Mouse (Mus musculus) heart, postnatal 25 days (tissue): ENCODE data around the gene Cdh24. TPM values are rescaled to one million over a fixed set of nuclear protein-coding genes. Genes with fewer than 3 reads are reported as not detected.
"Not testable (repeated sequence)": the region's sequence is repeated elsewhere in the genome, so short reads cannot be mapped to it uniquely, and the experiment has no call there.

Source experiments
- DNase-seq: peaks from one replicate; pipeline ENCODE4 v3.0.0; 2022; ENCODE audit warnings: low spot score
- intact Hi-C: fragments of 180-260 bp; cut with DNase I; formaldehyde crosslinking; loops from one replicate; pipeline ENCODE4 v1.15.1; 2025
- total RNA-seq, 2 experiments: library from RNA; stranded (reverse); gene quantifications; 2 replicates each; pipeline ENCODE4 v1.2.3; 2021

Gene Cdh24
- total RNA-seq, 2 experiments from 2014 or later = 0.31 to 0.39 TPM

GRCm38 (mm10) chr14:54617152-54617896 lies 23.8 kb downstream of the Cdh24 start:
- intact Hi-C loops = no loop called here

GRCm38 (mm10) chr14:54616226-54616825 lies 24.8 kb downstream of the Cdh24 start:
- intact Hi-C loops = no loop called here
- DNase-seq = no peak

More at GRCm38 (mm10) chr14:54617152-54617896, 23.8 kb downstream of the Cdh24 start:
- DNase-seq = no peak

- DNase-seq, intact Hi-C loops: not testable (repeated sequence)
These were observed 27.0 kb downstream of the Cdh24 start for GRCm38 (mm10) chr14:54614130-54614529.

- DNase-seq = no peak
- intact Hi-C loops = no loop called here
These were observed 30.5 kb downstream of the Cdh24 start for GRCm38 (mm10) chr14:54610648-54611047.

GRCm38 (mm10) chr14:54609962-54610361 lies 31.2 kb downstream of the Cdh24 start:
- intact Hi-C loops = no loop called here
- DNase-seq = no peak

- intact Hi-C loops = no loop called here
These were observed 31.9 kb downstream of the Cdh24 start for GRCm38 (mm10) chr14:54609245-54609644.

GRCm38 (mm10) chr14:54607226-54607625 lies 33.9 kb downstream of the Cdh24 start:
- DNase-seq = no peak
- intact Hi-C loops = no loop called here

More at GRCm38 (mm10) chr14:54609245-54609644, 31.9 kb downstream of the Cdh24 start:
- no peak for DNase-seq

- intact Hi-C loops = no loop called here
- DNase-seq = peak; percentile 55
These were observed 35.3 kb downstream of the Cdh24 start, which contains the start of gene 4931414P19Rik for GRCm38 (mm10) chr14:54605752-54606321. Gene 4931414P19Rik, minus strand, starts transcription at chr14:54605993.

- intact Hi-C loops = no loop called here
These were observed 37.5 kb downstream of the Cdh24 start for GRCm38 (mm10) chr14:54603686-54604085.

GRCm38 (mm10) chr14:54603038-54603654 lies 38.0 kb downstream of the Cdh24 start:
- intact Hi-C loops = no loop called here
- peak; percentile 96 for DNase-seq

More at GRCm38 (mm10) chr14:54603686-54604085, 37.5 kb downstream of the Cdh24 start:
- DNase-seq = no peak

GRCm38 (mm10) chr14:54602613-54603012 lies 38.6 kb downstream of the Cdh24 start:
- DNase-seq = no peak
- intact Hi-C loops = no loop called here

- no peak for DNase-seq
- intact Hi-C loops = no loop called here
These were observed 39.6 kb downstream of the Cdh24 start for GRCm38 (mm10) chr14:54601601-54602000.

GRCm38 (mm10) chr14:54597084-54597483 lies 44.1 kb downstream of the Cdh24 start:
- no peak for DNase-seq
- intact Hi-C loops = loop anchor here (2.0 kb wide), 1 partner anchor 14 kb away; no protein-coding TSS in a partner anchor

GRCm38 (mm10) chr14:54594631-54595414 lies 46.3 kb downstream of the Cdh24 start:
- intact Hi-C loops = no loop called here
- no peak for DNase-seq

GRCm38 (mm10) chr14:54594055-54594454 lies 47.1 kb downstream of the Cdh24 start:
- intact Hi-C loops = no loop called here
- no peak for DNase-seq

GRCm38 (mm10) chr14:54592319-54592934 lies 48.7 kb downstream of the Cdh24 start:
- intact Hi-C loops = no loop called here
- DNase-seq = no peak

GRCm38 (mm10) chr14:54591056-54591455 lies 50.1 kb downstream of the Cdh24 start:
- no peak for DNase-seq
- intact Hi-C loops = no loop called here

- DNase-seq = no peak
- intact Hi-C loops = loop anchor here (2.0 kb wide), 1 partner anchor 13 kb away; no protein-coding TSS in a partner anchor
These were observed 57.4 kb downstream of the Cdh24 start for GRCm38 (mm10) chr14:54583681-54584338.

- DNase-seq = no peak
- intact Hi-C loops = loop anchor here (2.0 kb wide), 1 partner anchor 14 kb away; no protein-coding TSS in a partner anchor
These were observed 58.6 kb downstream of the Cdh24 start for GRCm38 (mm10) chr14:54582536-54582935.
